Mouse (Mus musculus): Measurements from ENCODE around the gene Ccl22.

Gene Ccl22

GRCm38 (mm10) chr8:94734735-94735350, 10.5 kb upstream of the Ccl22 start:
- DNase-seq (ENCODE audit: low spot score): no peak

GRCm38 (mm10) chr8:94735426-94736094, 9.8 kb upstream of the Ccl22 start:
- DNase-seq (ENCODE audit: low spot score): peak; percentile 16

DNA sequence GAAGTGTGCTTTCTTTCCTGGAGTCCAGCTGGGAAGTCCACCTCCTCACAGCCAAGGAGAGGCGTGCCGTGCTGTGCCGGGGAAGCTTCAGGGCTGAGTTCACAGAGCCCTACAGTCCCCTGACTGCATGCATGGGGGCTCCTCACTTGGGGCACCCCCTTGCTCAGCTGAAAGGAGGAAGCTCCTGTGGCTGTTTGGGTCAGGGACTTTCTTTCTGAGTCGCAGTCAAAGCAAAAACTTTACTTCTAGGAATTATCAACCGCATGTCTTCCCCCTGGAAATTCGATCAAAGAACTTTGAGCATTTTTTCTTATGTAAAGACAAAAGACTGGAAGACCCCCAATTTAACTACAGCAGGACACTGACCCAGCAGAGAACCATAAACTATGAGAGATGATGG, 5.6 kb upstream of the Ccl22 start:
- DNase-seq (ENCODE audit: low spot score): no peak

DNA sequence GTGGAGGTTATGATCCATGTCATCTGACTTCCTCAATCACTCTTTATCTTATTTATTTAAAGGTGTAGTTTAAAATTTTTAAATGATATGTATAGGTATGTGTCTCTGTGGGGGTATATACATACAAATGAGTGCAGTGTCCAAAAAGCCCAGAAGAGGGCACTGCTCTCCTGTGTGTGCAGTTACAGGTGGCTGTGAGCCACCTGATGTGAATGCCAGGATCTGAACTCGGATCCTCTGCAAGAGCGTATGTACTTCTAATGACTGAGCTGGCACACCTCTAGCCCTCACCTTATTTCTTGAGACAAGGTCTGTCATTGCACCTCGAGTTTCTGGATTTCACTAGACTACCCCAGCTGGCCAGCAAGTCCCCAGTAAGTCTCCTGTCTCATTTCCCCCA, 4.8 kb upstream of the Ccl22 start:
- no peak for DNase-seq (ENCODE audit: low spot score)

DNA sequence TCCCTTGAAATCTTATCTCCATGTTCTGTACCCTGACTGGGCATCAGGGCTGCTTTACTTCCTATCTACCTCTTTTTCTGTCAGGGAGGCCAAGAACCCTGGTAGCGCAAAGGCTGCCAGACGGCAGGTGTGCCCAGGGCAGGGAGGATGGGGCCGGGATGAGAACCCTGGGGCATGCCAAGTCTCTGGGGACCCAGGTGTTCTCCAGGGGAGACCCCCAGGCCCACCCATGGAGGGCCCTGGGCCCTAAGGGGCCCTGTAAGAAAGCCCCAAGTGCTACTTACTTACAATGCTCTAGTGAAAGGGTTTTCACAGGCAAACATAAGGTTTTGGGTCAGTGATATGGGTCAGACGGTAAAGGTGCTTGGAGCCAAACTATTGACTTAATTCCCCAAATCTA, 3.7 kb upstream of the Ccl22 start:
- DNase-seq (ENCODE audit: low spot score): no peak

DNA sequence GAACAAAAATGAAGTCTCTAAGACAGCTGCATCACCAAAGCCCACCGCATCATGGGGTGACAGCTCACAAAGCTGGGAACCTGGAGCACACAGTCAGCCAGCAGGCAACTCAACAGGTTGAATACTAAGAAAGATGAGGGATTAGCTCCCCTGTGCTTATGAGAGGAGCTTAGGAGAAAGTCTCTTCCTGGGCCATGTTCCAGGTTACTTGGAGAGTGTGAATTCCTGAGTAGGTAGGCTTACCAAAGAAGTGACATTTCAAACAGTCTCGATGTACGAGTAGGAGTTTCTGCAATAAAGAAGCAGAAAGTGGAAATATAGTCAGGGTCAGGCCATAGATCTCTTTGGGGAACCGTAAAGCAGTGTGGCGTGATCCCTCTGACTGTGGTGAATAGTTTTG, 906 bp upstream of the Ccl22 start:
- DNase-seq (ENCODE audit: low spot score): no peak

DNA sequence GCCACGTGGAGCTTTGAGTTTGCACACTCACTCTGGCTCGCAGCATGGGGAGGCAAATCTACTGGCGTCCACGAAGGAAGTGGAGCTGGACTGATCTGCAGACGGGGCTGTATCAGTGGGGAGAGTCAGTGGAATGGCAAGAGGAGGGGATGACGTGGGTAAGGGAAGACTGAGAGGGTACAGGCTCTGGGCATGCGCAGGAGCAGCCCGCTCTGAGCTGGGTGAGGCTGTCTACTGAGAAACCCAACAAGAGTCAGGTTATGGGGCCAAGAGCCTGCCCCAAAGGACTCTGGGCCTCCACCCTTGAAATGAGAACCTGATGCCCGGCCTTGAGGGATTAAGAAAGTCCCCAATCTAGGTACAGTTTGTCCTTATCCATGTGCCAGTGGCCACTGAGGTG, 418 bp upstream of the Ccl22 start:
- no peak for DNase-seq (ENCODE audit: low spot score)

- DNase-seq (ENCODE audit: low spot score): no peak
Measured at GRCm38 (mm10) chr8:94746832-94747231, 1.4 kb downstream of the Ccl22 start.

- DNase-seq (ENCODE audit: low spot score): no peak
Measured at GRCm38 (mm10) chr8:94748363-94748762, 3.0 kb downstream of the Ccl22 start.

DNA sequence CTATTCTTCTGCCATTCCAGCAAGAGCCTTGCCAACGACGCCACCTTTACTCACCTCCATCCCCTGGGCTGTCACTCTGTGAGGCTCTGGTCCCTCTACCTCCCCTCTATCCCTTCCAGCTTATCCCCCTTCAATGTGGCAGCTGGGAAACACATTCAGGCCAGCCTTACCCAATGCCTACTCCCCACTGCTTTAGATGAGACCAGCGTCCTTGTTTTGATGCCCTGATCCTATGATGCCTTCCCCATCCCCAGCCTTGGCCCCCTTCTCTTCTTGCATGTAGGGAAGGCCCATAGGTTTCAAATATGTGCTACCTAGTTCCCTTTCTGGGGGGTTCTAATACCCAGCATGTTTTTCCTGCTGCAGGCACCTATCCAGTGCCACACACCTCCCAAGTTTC, 4.6 kb downstream of the Ccl22 start:
- no peak for DNase-seq (ENCODE audit: low spot score)

- DNase-seq (ENCODE audit: low spot score): no peak
Measured at GRCm38 (mm10) chr8:94751023-94751849, 5.8 kb downstream of the Ccl22 start.

GRCm38 (mm10) chr8:94754006-94754405, 8.6 kb downstream of the Ccl22 start:
- no peak for DNase-seq (ENCODE audit: low spot score)

GRCm38 (mm10) chr8:94754486-94754885, 9.1 kb downstream of the Ccl22 start:
- DNase-seq (ENCODE audit: low spot score): no peak

DNA sequence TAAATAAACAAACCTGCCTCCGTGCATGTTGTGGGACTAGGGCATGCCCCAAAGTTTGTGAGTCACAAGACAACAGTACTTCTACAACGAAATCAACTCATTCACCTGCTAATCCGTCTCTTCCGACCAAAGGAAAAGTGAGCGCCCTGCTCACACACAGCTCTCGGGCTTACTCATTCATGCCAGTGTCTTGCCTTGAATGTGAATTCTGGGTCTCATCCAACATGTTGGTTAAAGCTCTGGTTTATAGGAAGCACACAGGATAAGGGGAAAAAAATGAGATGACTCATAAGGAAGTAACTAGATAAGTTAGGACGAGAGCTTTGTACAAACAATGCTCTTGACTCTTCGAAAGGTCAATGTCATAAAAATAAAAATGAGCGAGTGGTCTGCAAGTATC, 21.6 kb downstream of the Ccl22 start:
- DNase-seq (ENCODE audit: low spot score): peak; percentile 25

- DNase-seq (ENCODE audit: low spot score): peak; percentile 44
Measured at GRCm38 (mm10) chr8:94770945-94771344, 25.6 kb downstream of the Ccl22 start.

DNA sequence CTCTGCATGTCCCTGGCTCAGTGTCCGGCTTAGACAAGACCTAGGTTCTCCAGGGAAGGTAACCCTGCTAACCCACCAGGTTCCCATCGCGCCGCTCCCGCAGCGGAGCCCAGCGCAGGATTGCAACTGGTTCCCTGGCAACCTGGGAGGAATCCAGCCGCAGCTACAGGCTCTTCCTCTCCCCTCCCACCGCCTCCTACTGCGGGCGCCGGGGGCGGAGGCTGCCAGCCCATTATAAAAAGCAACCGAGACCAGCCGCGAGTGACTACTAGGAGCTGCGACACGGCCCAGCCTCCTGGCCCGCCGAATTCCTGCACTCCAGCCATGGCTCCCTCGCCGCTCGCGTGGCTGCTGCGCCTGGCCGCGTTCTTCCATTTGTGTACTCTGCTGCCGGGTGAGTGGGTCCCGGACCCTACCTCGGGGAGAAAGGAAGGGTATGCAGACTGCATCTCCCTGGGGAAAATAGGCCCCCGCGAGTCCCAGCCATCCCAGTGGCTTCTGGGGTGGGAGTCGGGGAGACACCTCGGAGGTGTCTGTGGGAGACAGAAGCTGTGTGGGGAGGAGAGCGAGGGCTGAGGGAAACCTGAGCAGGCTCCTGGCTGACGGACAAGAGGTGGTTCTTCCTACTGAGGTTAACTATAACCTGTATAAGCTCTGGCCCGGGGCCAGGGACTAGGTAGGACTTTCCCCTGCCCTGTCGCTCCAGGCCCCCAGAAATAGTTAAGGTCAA, 26.7 kb downstream of the Ccl22 start, which contains the start of gene Cx3cl1:
Gene Cx3cl1 (plus strand): TSS at position 69 of the 730 bp plus-strand sequence.
- DNase-seq (ENCODE audit: low spot score): peak; percentile 80

DNA sequence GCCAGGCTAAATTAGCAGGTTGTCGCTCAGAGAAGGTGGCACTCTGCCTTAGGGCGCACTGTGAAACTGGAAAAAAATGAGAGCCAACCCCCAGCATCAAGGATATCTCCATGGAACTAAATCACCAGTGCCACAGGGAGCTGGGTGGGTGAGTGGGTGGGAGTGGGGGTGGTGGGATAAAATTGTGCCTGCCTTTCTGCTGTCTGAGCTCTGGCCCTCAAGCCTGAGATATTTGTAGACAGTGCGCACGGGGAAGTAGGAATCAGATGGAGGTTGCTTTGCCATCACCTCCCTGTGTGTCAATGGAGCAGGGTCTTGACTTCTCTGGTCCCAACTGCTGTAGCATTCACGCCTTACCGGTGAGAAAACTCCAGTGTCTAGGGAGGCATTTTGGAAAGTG, 27.7 kb downstream of the Ccl22 start:
- no peak for DNase-seq (ENCODE audit: low spot score)

DNA sequence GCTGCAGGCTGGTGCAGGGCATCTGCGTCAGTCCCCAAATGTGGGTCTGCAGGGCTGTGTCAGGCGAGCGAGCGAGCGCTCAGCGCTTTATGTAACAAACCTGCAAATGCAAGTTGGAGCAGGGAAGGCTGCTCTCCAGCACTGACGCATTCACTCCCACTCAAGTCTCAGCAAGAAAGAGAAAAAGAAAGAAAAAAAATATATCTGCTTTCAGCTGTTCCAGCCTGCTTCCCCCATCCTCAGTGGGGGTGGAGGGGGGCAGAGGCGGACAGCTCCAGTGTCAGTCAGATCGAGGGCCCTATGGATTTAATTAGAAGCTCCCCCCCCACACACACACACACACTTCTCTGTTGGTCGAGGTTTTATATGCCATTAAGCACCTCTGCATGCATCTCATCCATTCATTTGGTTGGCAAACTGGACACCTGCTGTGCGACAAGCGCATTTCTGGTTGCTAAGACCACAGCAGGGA, 28.3 kb downstream of the Ccl22 start:
- DNase-seq (ENCODE audit: low spot score): no peak

DNA sequence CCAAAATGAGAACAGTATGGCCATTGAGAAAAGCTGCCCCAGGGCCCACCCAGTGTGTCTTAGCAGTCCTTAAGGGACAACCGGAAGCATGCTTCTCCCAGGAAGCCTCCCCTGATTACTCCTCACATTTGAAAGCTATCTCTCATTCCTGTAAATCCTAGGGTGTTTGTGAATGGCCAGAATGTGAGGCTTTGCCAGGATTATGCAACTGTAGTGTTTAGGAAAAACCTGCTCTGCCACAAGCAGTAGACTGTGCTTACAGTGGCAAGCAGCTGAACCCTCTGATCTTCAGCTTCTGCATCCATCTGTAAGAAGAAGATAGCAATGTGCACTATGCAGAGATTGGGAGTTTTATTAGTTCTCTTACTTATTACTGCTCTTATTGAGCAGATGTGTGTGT, 29.2 kb downstream of the Ccl22 start:
- no peak for DNase-seq (ENCODE audit: low spot score)

DNA sequence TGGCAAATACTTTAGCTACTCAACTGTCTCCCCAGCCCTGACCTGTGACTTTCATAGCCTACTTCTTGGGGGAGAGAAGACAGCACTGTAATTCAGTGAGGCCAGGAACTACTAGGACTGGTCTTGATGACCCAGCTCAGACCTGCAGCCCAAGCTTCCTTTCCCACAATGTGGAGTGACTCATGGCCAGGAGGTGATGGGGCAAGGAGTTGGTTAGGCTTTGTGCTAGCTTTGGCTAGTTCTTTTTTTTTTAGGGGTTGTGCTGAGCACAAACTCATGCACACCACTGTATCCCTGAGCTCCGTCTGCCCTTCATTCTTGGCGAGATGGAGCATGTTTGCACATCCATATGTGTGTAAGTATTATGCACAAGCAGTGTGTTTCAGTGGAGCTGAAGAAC, 31.0 kb downstream of the Ccl22 start:
- no peak for DNase-seq (ENCODE audit: low spot score)

GRCm38 (mm10) chr8:94778036-94778435, 32.6 kb downstream of the Ccl22 start:
- no peak for DNase-seq (ENCODE audit: low spot score)

DNA sequence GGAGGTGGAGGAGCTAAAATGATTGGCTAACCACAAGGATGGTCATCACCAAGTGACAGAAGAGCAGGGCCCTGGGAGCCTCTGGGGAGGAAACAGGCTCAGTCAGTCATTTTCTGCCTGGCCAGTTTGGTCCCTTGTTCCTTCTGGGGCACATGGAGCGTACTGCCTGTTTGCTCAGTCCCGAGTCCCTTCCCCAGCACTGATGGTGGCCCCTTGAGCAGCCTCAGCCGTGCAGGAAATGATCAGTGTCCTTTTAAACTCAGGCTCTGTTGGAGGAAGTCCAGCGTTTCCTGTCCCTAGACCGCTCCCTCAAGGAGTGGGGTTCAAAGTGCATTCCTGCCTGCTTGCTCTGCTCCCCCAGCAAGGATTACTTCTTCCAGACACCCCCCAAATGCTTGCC, 33.1 kb downstream of the Ccl22 start:
- no peak for DNase-seq (ENCODE audit: low spot score)
